Mouse (Mus musculus): Measurements from ENCODE around the gene Gm12185. TPM values are rescaled to one million over a fixed set of nuclear protein-coding genes. Genes with fewer than 3 reads are reported as not detected.
"Not testable (repeated sequence)": the region's sequence is repeated elsewhere in the genome, so short reads cannot be mapped to it uniquely, and the experiment has no call there.

The Gm12185 gene
- polyA plus RNA-seq, 1 experiment from 2014 or later: not detected

DNA sequence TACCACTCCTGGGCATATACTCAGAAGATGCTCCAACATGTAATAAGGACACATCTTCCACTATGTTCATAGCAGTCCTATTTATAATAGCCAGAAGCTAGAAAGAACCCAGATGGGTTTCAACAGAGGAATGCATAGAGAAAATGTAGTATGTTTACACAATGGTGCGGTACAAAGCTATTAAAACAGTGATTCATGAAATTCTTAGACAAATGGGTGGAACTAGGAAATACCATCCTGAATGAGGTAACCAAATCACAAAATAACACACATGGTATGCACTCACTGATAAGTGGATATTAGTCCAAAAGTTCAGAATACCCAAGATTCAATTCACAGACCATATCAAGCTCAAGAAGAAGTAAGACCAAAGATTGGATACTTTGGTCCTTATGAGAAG lies 17.3 kb downstream of the Gm12185 start:
- DNase-seq (ENCODE audit: low spot score); H3K9me3 ChIP-seq (replicated peaks); H3K36me3 ChIP-seq; H3K27ac ChIP-seq (replicated peaks); H3K27me3 ChIP-seq (ENCODE audit: low read depth, poor library complexity, severe bottlenecking); H3K4me3 ChIP-seq; H3K4me1 ChIP-seq: not testable (repeated sequence)
- WGBS: no CpG with 5 or more reads among the region's 1 CpGs

DNA sequence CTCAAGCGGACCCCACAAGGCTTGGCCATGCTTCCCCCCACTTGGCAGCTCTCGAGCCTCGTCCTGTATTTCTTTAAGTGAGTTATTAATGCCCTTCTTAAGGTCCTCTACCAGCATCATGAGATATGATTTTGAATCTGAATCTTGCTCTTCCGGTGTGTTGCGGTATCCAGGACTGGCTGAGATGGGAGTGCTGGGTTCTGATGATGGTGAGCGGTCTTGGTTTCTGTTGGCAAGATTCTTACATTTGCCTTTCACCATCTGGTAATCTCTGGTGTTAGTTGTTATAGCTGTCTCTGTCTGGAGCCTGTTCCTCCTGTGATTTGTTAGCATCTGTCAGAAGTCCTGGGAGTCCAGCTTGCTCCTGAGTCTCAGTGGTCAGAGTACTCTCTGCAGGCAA lies 45.9 kb downstream of the Gm12185 start, which contains the start of gene Psme2b:
Psme2b (minus strand) TSS at position 101 of the 400 bp plus-strand sequence.
- not testable (repeated sequence) for H3K36me3 ChIP-seq; H3K9me3 ChIP-seq (replicated peaks); H3K4me1 ChIP-seq; H3K4me3 ChIP-seq; H3K27me3 ChIP-seq (ENCODE audit: low read depth, poor library complexity, severe bottlenecking); DNase-seq (ENCODE audit: low spot score); H3K27ac ChIP-seq (replicated peaks)
- WGBS: 94% methylated on average over 6 of the region's 6 CpGs

DNA sequence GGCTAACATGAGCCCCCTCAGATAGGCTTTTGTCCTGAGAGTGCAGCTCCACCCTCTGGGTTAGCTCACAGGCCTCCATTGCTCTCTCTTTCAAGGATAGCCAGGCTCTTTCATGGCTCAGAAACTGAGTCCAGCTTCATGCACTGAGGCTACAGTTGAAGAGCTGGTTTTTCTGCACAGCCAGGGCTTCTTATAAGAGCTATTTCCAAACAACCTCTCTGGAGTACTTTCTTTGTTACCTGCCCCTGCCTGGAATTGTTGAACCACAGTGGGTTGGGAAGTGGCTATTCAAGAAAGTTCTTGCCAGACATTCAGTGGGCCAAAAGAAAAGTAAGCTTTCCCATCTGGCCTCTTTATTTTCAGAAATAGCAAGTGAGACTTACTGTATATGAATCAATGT lies 52.7 kb downstream of the Gm12185 start:
- not testable (repeated sequence) for H3K36me3 ChIP-seq; H3K27me3 ChIP-seq (ENCODE audit: low read depth, poor library complexity, severe bottlenecking); H3K9me3 ChIP-seq (replicated peaks); H3K4me3 ChIP-seq; H3K4me1 ChIP-seq; DNase-seq (ENCODE audit: low spot score); H3K27ac ChIP-seq (replicated peaks)

DNA sequence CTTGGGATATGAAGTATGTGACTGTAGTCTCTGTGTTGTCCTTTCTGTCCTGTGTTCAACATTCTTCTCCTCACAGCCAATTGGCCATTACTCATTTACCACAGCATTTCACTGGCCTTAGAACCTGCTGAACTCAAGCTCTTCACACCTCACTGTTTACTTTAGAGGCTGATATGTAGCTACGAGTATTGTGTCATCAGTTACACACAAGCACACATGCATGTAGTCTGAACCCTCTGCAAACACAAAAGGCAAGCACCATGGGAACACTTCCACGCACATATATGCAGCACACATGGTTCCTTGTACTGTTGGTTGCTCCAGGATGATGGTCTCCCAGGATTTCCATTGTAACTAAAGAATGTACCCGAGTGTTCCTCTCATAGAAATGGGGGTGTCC lies 56.7 kb downstream of the Gm12185 start:
- no CpG with 5 or more reads among the region's 3 CpGs for WGBS
- H3K4me3 ChIP-seq; H3K27ac ChIP-seq (replicated peaks); H3K4me1 ChIP-seq; H3K27me3 ChIP-seq (ENCODE audit: low read depth, poor library complexity, severe bottlenecking); DNase-seq (ENCODE audit: low spot score); H3K9me3 ChIP-seq (replicated peaks); H3K36me3 ChIP-seq: not testable (repeated sequence)

- H3K4me3 ChIP-seq; H3K27ac ChIP-seq (replicated peaks); H3K4me1 ChIP-seq; DNase-seq (ENCODE audit: low spot score); H3K9me3 ChIP-seq (replicated peaks); H3K27me3 ChIP-seq (ENCODE audit: low read depth, poor library complexity, severe bottlenecking); H3K36me3 ChIP-seq: not testable (repeated sequence)
- 100% methylated on average over 1 of the region's 1 CpGs for WGBS
Observed at GRCm38 (mm10) chr11:48933923-48934322, 58.1 kb downstream of the Gm12185 start.

- not testable (repeated sequence) for H3K9me3 ChIP-seq (replicated peaks); H3K36me3 ChIP-seq; DNase-seq (ENCODE audit: low spot score); H3K27me3 ChIP-seq (ENCODE audit: low read depth, poor library complexity, severe bottlenecking); H3K4me1 ChIP-seq; H3K4me3 ChIP-seq; H3K27ac ChIP-seq (replicated peaks)
- 84% methylated on average over 1 of the region's 1 CpGs for WGBS
Observed at GRCm38 (mm10) chr11:48933422-48933821, 58.6 kb downstream of the Gm12185 start.

DNA sequence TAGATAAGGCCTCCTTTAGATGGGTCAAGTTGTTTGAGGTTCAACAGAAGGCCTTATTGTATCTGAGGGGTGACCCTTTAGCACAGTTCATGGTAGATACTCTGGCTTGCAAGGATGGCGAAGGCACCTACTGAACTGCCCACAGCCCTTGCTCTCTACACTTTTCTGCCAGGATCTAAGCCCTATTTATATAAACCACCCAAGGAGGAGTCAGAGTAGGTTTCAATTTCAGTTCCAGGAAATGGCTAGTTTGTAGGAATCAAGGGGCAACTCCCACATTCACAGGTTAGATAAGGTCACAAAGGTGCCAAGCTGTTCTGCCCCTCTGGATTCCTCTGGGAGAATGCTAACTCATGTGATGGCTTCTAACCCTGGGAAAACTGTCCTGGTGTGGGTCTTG lies 64.0 kb downstream of the Gm12185 start:
- not testable (repeated sequence) for H3K36me3 ChIP-seq; H3K27me3 ChIP-seq (ENCODE audit: low read depth, poor library complexity, severe bottlenecking); H3K4me3 ChIP-seq; DNase-seq (ENCODE audit: low spot score); H3K4me1 ChIP-seq; H3K9me3 ChIP-seq (replicated peaks); H3K27ac ChIP-seq (replicated peaks)
- WGBS: 82% methylated on average over 1 of the region's 1 CpGs

GRCm38 (mm10) chr11:48926437-48926836 lies 65.6 kb downstream of the Gm12185 start:
- not testable (repeated sequence) for H3K9me3 ChIP-seq (replicated peaks); DNase-seq (ENCODE audit: low spot score); H3K27ac ChIP-seq (replicated peaks); H3K4me3 ChIP-seq; H3K27me3 ChIP-seq (ENCODE audit: low read depth, poor library complexity, severe bottlenecking); H3K36me3 ChIP-seq; H3K4me1 ChIP-seq

DNA sequence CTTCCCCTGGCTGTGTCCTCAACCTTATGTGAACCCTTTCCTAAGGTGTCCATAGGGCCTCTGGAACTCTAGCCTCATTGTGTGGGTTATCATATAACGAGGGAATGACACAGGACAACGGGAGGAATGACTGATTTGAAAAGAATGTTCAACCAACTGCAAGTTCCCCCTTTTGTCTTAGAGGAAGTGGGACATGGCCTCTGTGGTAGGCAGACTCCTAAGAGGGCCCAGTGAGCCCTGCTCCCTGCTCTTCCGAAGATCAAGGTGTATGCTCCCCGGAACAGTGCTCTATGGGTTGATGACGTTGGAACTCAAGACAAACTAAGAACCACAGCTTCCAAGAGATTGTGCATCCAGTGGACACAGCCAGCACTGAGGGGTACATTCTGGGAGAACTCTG lies 68.2 kb downstream of the Gm12185 start:
- not testable (repeated sequence) for H3K9me3 ChIP-seq (replicated peaks); H3K36me3 ChIP-seq; DNase-seq (ENCODE audit: low spot score); H3K27me3 ChIP-seq (ENCODE audit: low read depth, poor library complexity, severe bottlenecking); H3K27ac ChIP-seq (replicated peaks); H3K4me1 ChIP-seq; H3K4me3 ChIP-seq
- 96% methylated on average over 5 of the region's 5 CpGs for WGBS

DNA sequence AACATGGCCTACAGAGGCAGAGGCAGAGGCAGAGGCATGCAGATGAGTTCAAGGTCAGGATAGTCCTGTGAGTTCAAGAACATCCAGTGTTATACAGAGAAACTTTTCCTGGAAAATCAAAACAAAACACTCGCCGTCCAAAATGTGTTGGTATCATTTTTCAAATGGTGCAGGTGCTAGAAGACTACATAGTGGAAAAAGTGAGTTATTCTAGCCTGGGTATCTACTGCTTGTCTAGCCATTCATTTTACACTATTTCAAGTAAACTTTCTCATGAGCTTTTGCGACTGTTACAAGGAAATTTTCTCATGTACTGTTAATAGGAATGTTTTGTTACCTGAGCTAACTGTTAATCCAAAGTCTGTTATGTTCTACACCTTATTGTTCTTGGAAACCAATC lies 73.6 kb downstream of the Gm12185 start:
- H3K9me3 ChIP-seq (replicated peaks): no peaks in the 10 kb centered on the region
- H3K27me3 ChIP-seq (ENCODE audit: low read depth, poor library complexity, severe bottlenecking): no peaks in the 10 kb centered on the region
- H3K36me3 ChIP-seq: no peaks in the 10 kb centered on the region
- no peak overlapping the region for H3K4me3 ChIP-seq
- DNase-seq (ENCODE audit: low spot score): no peak
- WGBS: 90% methylated on average over 3 of the region's 3 CpGs
- H3K4me1 ChIP-seq: no peaks in the 10 kb centered on the region
- H3K27ac ChIP-seq (replicated peaks): no peak overlapping the region

DNA sequence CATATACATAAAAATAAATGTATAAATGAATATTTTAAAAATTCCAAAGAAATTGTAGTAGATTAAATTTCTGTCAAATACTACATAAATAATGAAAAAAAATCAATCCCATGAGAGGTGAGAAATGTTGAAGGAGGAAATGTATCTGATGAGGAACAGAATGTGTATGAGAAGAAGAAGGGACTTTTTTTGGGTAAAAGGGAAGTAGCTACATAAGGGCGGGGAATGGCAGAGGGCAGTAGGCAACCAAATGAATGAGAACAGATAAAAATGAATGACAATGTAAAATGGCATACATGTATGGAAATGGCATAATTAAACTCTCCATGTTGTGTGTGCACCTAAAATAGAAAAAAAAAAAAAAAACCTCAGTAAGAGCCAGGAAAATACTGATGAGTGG lies 78.4 kb downstream of the Gm12185 start:
- no peaks in the 10 kb centered on the region for H3K9me3 ChIP-seq (replicated peaks)
- H3K4me1 ChIP-seq: no peaks in the 10 kb centered on the region

DNA sequence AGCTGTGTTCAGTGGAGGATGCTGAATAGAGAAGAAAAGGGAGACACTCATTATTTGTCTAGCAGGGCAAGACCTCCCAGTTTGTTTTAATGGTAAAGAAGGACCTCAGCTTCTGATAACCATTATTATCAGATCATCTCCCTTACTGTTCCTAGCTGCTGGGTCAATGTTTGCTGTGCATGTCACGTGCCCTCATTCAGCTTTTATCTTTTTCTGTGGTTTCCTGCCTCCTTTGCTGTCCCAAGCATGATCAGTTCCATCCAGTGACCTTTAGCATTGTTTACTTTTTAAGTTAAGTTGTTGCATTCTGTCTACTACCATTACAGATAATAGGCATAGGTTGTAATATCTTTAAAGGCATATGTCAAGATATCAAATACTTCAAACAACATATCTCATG lies 83.6 kb downstream of the Gm12185 start:
- no peaks in the 10 kb centered on the region for H3K36me3 ChIP-seq
- no peak for DNase-seq (ENCODE audit: low spot score)
- H3K27ac ChIP-seq (replicated peaks): no peak overlapping the region
- no peaks in the 10 kb centered on the region for H3K4me1 ChIP-seq
- WGBS: 68% methylated on average over 1 of the region's 1 CpGs
- H3K9me3 ChIP-seq (replicated peaks): no peaks in the 10 kb centered on the region
- H3K4me3 ChIP-seq: no peak overlapping the region
- no peaks in the 10 kb centered on the region for H3K27me3 ChIP-seq (ENCODE audit: low read depth, poor library complexity, severe bottlenecking)

More for the DNA sequence above, 78.4 kb downstream of the Gm12185 start:
- no peak overlapping the region for H3K4me3 ChIP-seq
- no peak for DNase-seq (ENCODE audit: low spot score)
- 100% methylated on average over 1 of the region's 1 CpGs for WGBS
- no peaks in the 10 kb centered on the region for H3K27me3 ChIP-seq (ENCODE audit: low read depth, poor library complexity, severe bottlenecking)
- H3K27ac ChIP-seq (replicated peaks): no peak overlapping the region
- H3K36me3 ChIP-seq: no peaks in the 10 kb centered on the region

- no peak for DNase-seq (ENCODE audit: low spot score)
- WGBS: 75% methylated on average over 2 of the region's 2 CpGs
Observed at GRCm38 (mm10) chr11:48902021-48902420, 90.0 kb downstream of the Gm12185 start, which contains the start of gene Gm5431. Gm5431 (minus strand) TSS chr11:48902214.

GRCm38 (mm10) chr11:48901567-48901930 lies 90.5 kb downstream of the Gm12185 start:
- 97% methylated on average over 1 of the region's 1 CpGs for WGBS
- DNase-seq (ENCODE audit: low spot score); H3K9me3 ChIP-seq (replicated peaks); H3K36me3 ChIP-seq; H3K27me3 ChIP-seq (ENCODE audit: low read depth, poor library complexity, severe bottlenecking); H3K27ac ChIP-seq (replicated peaks); H3K4me3 ChIP-seq; H3K4me1 ChIP-seq: not testable (repeated sequence)

More at GRCm38 (mm10) chr11:48902021-48902420, 90.0 kb downstream of the Gm12185 start, which contains the start of gene Gm5431:
- H3K27ac ChIP-seq (replicated peaks): no peak within 1 kb of the TSS
- no peaks in the 10 kb centered on the region for H3K36me3 ChIP-seq
- no peak within 1 kb of the TSS for H3K4me3 ChIP-seq
- H3K27me3 ChIP-seq (ENCODE audit: low read depth, poor library complexity, severe bottlenecking): no peaks in the 10 kb centered on the region
- no peaks in the 10 kb centered on the region for H3K9me3 ChIP-seq (replicated peaks)
- no peaks in the 10 kb centered on the region for H3K4me1 ChIP-seq
